Mouse (Mus musculus): ENCODE data around the gene 6430548M08Rik. TPM values are rescaled to one million over a fixed set of nuclear protein-coding genes. Genes with fewer than 3 reads are reported as not detected.

6430548M08Rik gene
- polyA plus RNA-seq, 2 experiments, result 0.83 to 2.5 TPM

DNA sequence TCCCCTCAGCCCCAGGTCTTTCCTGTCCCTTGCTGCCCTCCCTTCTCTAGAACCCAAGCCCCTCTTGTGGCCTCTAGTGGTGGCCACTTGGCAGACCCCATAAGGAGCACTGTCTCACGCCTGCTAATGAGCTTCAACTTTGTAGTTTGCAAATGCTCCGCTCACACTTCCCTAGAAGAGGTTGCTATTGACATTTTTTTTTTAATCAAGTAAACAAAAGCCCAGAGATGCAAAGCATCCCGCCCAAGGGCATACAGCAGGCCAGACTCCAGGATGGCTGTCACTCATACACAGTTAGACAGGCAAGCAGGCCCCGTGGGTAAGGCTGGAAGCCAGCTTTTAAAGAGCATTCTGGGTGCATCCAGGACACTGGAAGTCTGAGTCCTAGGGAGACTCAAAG, 62.7 kb downstream of the 6430548M08Rik start:
- DNase-seq (ENCODE audit: low read depth in 3 of 3, low spot score in 3 of 3) (no peak), ATAC-seq (ENCODE audit: insufficient read depth) (no peak)
- Histone ChIP-seq H3K4me3 (ENCODE audit: insufficient read depth in 1 of 2, low read depth in 2 of 2, low read length in 2 of 2) (no peak overlapping the region), H3K9ac (replicated peaks) (no peak overlapping the region), H3K4me1 (replicated peaks; ENCODE audit: control insufficient read depth in 2 of 2, insufficient read depth in 2 of 2, low read length in 1 of 2) (no peaks in the 10 kb centered on the region; a peak in 1 of 4 replicates), H3K27me3 (ENCODE audit: control insufficient read depth, insufficient read depth, low read length) (peaks cover 7% of the 10 kb centered on the region), H3K4me2 (ENCODE audit: low read depth) (no peak overlapping the region), H3K27ac (no peak overlapping the region), H3K9me3 (ENCODE audit: control insufficient read depth, low read length) (no peaks in the 10 kb centered on the region), H3K36me3 (replicated peaks; ENCODE audit: control insufficient read depth, insufficient read depth, low read depth) (no peaks in the 10 kb centered on the region)
- TF ChIP-seq EP300 (IDR thresholded peaks at IDR 0.05; ENCODE audit: low read depth), result no peak
- TF ChIP-seq CTCF (IDR thresholded peaks at IDR 0.05; ENCODE audit: low read depth), result no peak
- WGBS (ENCODE audit: insufficient replicate concordance), result 29% methylated on average over 4 of the region's 4 CpGs

GRCm38 (mm10) chr8:120177318-120178123, 63.6 kb downstream of the 6430548M08Rik start, which contains the start of gene Fam92b:
TSS of gene Fam92b (minus strand) at chr8:120177466.
- H3K27me3 ChIP-seq (ENCODE audit: control insufficient read depth, insufficient read depth, low read length), result peaks cover 7% of the 10 kb centered on the region
- WGBS (ENCODE audit: insufficient replicate concordance), result 1% methylated on average over 25 of the region's 26 CpGs
- H3K36me3 ChIP-seq (replicated peaks; ENCODE audit: control insufficient read depth, insufficient read depth, low read depth), result no peaks in the 10 kb centered on the region
- no peak for TF ChIP-seq EP300 (IDR thresholded peaks at IDR 0.05; ENCODE audit: low read depth)
- TF ChIP-seq CTCF (IDR thresholded peaks at IDR 0.05; ENCODE audit: low read depth), result no peak
- H3K4me1 ChIP-seq (replicated peaks; ENCODE audit: control insufficient read depth in 2 of 2, insufficient read depth in 2 of 2, low read length in 1 of 2), result no peaks in the 10 kb centered on the region; a peak in 1 of 4 replicates
- peak; percentile 27; the same call in 1 of the 2 replicates for ATAC-seq (ENCODE audit: insufficient read depth)
- H3K9me3 ChIP-seq (ENCODE audit: control insufficient read depth, low read length), result no peaks in the 10 kb centered on the region
- no peak within 1 kb of the TSS for H3K4me3 ChIP-seq (ENCODE audit: insufficient read depth in 1 of 2, low read depth in 2 of 2, low read length in 2 of 2)
- no peak within 1 kb of the TSS for H3K9ac ChIP-seq (replicated peaks)
- H3K4me2 ChIP-seq (ENCODE audit: low read depth), result no peak within 1 kb of the TSS
- H3K27ac ChIP-seq, result no peak within 1 kb of the TSS
- DNase-seq (ENCODE audit: low read depth in 3 of 3, low spot score in 3 of 3), result no peak

DNA sequence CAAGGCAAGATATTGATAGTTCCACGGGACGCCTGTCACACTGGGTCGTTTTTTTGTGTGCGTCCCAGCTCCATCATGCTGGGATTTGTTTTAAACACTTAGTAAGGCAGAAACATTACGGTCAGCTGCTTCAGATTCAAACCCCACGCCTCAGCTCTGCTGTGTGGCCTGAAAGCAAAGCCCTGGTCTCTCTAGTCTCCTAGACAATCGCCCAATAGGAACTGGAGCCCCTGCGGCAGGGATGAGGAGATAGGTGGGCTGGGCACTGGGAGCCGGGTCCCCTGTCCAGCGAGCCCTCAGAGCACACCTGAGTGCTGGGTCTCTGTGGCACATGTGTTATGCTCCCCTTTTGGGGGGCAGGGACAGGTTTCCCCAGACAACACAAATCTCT, 64.2 kb downstream of the 6430548M08Rik start:
- TF ChIP-seq EP300 (IDR thresholded peaks at IDR 0.05; ENCODE audit: low read depth) (no peak), CTCF (IDR thresholded peaks at IDR 0.05; ENCODE audit: low read depth) (no peak)
- no peak for ATAC-seq (ENCODE audit: insufficient read depth)
- H3K36me3 ChIP-seq (replicated peaks; ENCODE audit: control insufficient read depth, insufficient read depth, low read depth), result no peaks in the 10 kb centered on the region
- H3K4me2 ChIP-seq (ENCODE audit: low read depth), result no peak overlapping the region
- no peak overlapping the region for H3K4me3 ChIP-seq (ENCODE audit: insufficient read depth in 1 of 2, low read depth in 2 of 2, low read length in 2 of 2)
- H3K27ac ChIP-seq, result no peak overlapping the region
- H3K9ac ChIP-seq (replicated peaks), result no peak overlapping the region
- H3K9me3 ChIP-seq (ENCODE audit: control insufficient read depth, low read length), result no peaks in the 10 kb centered on the region
- peaks cover 7% of the 10 kb centered on the region for H3K27me3 ChIP-seq (ENCODE audit: control insufficient read depth, insufficient read depth, low read length)
- no peaks in the 10 kb centered on the region; a peak in 1 of 4 replicates for H3K4me1 ChIP-seq (replicated peaks; ENCODE audit: control insufficient read depth in 2 of 2, insufficient read depth in 2 of 2, low read length in 1 of 2)
- 9% methylated on average over 10 of the region's 10 CpGs for WGBS (ENCODE audit: insufficient replicate concordance)
- DNase-seq (ENCODE audit: low read depth in 3 of 3, low spot score in 3 of 3), result no peak

GRCm38 (mm10) chr8:120179027-120179431, 65.1 kb downstream of the 6430548M08Rik start:
- Histone ChIP-seq H3K36me3 (replicated peaks; ENCODE audit: control insufficient read depth, insufficient read depth, low read depth) (no peaks in the 10 kb centered on the region), H3K4me1 (replicated peaks; ENCODE audit: control insufficient read depth in 2 of 2, insufficient read depth in 2 of 2, low read length in 1 of 2) (no peaks in the 10 kb centered on the region; a peak in 1 of 4 replicates), H3K27me3 (ENCODE audit: control insufficient read depth, insufficient read depth, low read length) (peaks cover 7% of the 10 kb centered on the region), H3K4me3 (ENCODE audit: insufficient read depth in 1 of 2, low read depth in 2 of 2, low read length in 2 of 2) (peak overlapping the region in 1 of 2 experiments; percentile 27; a peak in 1 of 4 replicates), H3K27ac (no peak overlapping the region), H3K4me2 (ENCODE audit: low read depth) (peak overlapping the region; percentile 35; the same call in 1 of the 2 replicates), H3K9me3 (ENCODE audit: control insufficient read depth, low read length) (no peaks in the 10 kb centered on the region), H3K9ac (replicated peaks) (no peak overlapping the region)
- ATAC-seq (ENCODE audit: insufficient read depth), result peak; percentile 64; the same call in 1 of the 2 replicates
- peak; percentile 51 to 56 (median 54) for DNase-seq (ENCODE audit: low read depth in 3 of 3, low spot score in 3 of 3)
- no peak for TF ChIP-seq EP300 (IDR thresholded peaks at IDR 0.05; ENCODE audit: low read depth)
- peak; percentile 97 for TF ChIP-seq CTCF (IDR thresholded peaks at IDR 0.05; ENCODE audit: low read depth)
- WGBS (ENCODE audit: insufficient replicate concordance), result under 1% methylated on average over 10 of the region's 10 CpGs

DNA sequence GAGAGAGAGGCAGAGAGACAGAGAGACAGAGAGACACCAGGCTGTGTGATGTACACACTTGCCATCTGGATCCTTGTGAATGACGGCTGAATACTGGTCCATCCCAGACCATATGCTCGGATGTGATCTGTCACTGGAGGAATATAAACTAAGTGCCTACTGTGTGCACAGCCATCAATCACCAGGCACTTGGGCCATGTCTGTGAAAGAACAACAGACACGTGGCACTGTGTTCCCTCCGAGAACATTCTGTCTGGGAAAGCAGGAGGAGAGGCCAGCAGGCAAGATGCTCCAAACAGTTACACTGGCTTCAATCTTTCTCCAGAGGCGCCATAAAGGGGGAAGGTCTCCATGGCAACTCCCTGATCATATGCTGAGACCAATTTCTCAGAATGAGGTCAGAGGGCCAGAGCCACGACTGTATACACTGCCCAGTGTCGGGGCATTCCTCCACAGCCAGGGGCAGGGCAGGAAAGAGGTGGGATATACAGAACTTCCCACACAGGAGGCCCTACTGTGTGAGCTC, 66.6 kb downstream of the 6430548M08Rik start:
- Histone ChIP-seq H3K27me3 (ENCODE audit: control insufficient read depth, insufficient read depth, low read length) (peaks cover 7% of the 10 kb centered on the region), H3K4me2 (ENCODE audit: low read depth) (no peak overlapping the region), H3K9me3 (ENCODE audit: control insufficient read depth, low read length) (no peaks in the 10 kb centered on the region), H3K9ac (replicated peaks) (no peak overlapping the region), H3K36me3 (replicated peaks; ENCODE audit: control insufficient read depth, insufficient read depth, low read depth) (no peaks in the 10 kb centered on the region), H3K4me1 (replicated peaks; ENCODE audit: control insufficient read depth in 2 of 2, insufficient read depth in 2 of 2, low read length in 1 of 2) (no peaks in the 10 kb centered on the region; a peak in 1 of 4 replicates), H3K27ac (no peak overlapping the region), H3K4me3 (ENCODE audit: insufficient read depth in 1 of 2, low read depth in 2 of 2, low read length in 2 of 2) (no peak overlapping the region)
- TF ChIP-seq EP300 (IDR thresholded peaks at IDR 0.05; ENCODE audit: low read depth) (no peak), CTCF (IDR thresholded peaks at IDR 0.05; ENCODE audit: low read depth) (no peak)
- ATAC-seq (ENCODE audit: insufficient read depth) (no peak), DNase-seq (ENCODE audit: low read depth in 3 of 3, low spot score in 3 of 3) (no peak)
- 54% methylated on average over 7 of the region's 7 CpGs for WGBS (ENCODE audit: insufficient replicate concordance)
